Mouse (Mus musculus) heart, postnatal 25 days (tissue): ENCODE results near the gene Sf1. TPM values are rescaled to one million over a fixed set of nuclear protein-coding genes. Genes with fewer than 3 reads are reported as not detected.

Experiments
- DNase-seq: peaks from one replicate; pipeline ENCODE4 v3.0.0; 2022; ENCODE audit warnings: low spot score
- intact Hi-C: fragments of 180-260 bp; cut with DNase I; formaldehyde crosslinking; loops from one replicate; pipeline ENCODE4 v1.15.1; 2025
- total RNA-seq, 2 experiments: library from RNA; stranded (reverse); gene quantifications; 2 replicates each; pipeline ENCODE4 v1.2.3; 2021

The Sf1 gene
- total RNA-seq, 2 experiments from 2014 or later: 76.1 to 88.8 TPM

DNA sequence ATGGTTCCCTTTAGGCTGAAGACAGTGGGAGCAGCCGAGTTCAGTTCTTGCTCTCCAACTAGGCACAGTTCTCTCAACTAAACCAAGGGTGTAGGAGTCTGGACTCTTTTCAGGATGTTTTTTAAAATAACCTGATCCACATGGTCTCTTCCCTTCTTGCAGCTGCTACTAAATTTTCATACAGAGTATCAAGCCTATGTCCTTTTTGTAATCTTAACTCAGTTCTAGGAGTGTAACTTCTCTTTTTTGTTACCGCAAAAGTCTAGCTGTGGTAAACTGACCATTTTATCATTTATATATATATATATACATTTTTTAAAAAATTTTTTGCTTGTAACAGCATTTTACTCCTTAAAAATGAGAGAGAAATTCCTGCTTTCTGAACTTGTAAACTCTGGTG lies 6.7 kb downstream of the Sf1 start:
- no peak for DNase-seq
- intact Hi-C loops: no loop called here

DNA sequence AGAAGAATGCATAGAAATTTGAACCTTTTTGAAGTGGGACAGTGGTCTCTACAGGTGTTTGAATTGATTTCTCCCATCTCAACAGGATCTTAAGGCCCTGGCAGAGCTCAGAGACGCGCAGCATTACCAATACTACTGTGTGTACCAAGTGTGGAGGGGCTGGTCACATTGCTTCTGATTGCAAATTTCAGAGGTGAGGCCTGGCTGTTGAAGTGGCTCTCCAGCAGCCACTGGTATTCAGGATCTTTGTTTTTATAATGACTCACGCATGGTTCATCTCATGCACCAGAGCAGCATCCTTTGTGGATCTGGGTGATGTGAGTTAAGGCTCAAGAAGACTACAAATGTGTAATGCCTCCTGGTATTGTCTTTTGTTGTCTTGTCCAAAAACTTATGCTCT lies 8.9 kb downstream of the Sf1 start:
- intact Hi-C loops: loop anchor here (2.0 kb wide), 1 partner anchor 80 kb away; no protein-coding TSS in a partner anchor
- DNase-seq: no peak

DNA sequence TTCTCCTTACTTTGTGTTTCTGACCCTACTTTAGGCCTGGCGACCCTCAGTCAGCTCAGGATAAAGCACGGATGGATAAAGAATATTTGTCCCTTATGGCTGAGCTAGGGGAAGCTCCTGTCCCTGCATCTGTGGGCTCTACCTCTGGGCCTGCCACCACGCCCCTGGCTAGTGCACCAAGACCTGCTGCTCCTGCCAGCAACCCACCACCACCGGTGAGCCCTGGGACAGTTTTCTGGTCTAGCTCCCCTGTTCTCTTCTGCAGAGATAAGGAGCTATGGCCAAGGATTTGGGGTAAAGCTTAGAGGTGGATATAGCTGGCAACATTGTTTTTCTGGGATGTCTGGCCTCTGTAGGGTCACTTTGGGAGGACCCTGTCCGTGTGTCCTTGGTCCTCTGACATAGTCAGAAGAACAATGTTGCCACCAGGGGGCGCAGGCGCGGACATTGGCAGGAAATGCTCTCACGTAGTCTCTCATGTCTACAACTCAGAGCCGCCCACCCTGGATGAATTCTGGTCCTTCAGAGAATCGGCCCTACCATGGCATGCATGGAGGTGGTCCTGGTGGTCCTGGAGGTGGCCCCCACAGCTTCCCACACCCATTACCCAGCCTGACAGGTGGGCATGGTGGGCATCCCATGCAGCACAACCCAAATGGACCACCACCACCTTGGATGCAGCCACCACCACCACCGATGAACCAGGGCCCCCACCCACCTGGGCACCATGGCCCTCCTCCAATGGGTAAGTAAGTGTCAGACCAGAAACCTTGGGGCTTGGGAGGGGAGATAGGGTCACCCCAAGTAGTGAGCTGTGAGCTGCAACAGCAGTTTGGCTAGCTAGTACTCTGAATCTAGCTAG lies 10.3 kb downstream of the Sf1 start:
- peak; percentile 58 for DNase-seq

DNA sequence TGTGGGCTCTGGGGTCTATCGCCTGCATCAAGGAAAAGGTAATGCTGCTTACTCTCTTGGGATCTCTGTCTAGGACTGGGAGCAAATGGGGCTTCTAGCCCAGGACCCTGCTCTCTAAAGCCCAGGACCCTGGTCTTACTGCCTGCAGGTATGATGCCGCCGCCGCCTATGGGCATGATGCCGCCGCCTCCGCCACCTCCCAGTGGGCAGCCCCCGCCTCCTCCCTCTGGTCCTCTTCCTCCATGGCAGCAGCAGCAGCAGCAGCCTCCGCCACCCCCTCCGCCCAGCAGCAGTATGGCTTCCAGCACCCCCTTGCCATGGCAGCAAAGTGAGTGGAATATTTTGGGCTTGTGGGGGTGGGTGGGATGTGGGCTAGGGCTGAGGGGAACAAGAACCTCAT lies 11.1 kb downstream of the Sf1 start:
- no peak for DNase-seq
- intact Hi-C loops: loop anchor here (2.0 kb wide), 1 partner anchor 22 kb away; no protein-coding TSS in a partner anchor

More for the DNA sequence above, 10.3 kb downstream of the Sf1 start:
- intact Hi-C loops: loop anchor here (2.0 kb wide), 2 partner anchors 23 to 79 kb away; no protein-coding TSS in a partner anchor

DNA sequence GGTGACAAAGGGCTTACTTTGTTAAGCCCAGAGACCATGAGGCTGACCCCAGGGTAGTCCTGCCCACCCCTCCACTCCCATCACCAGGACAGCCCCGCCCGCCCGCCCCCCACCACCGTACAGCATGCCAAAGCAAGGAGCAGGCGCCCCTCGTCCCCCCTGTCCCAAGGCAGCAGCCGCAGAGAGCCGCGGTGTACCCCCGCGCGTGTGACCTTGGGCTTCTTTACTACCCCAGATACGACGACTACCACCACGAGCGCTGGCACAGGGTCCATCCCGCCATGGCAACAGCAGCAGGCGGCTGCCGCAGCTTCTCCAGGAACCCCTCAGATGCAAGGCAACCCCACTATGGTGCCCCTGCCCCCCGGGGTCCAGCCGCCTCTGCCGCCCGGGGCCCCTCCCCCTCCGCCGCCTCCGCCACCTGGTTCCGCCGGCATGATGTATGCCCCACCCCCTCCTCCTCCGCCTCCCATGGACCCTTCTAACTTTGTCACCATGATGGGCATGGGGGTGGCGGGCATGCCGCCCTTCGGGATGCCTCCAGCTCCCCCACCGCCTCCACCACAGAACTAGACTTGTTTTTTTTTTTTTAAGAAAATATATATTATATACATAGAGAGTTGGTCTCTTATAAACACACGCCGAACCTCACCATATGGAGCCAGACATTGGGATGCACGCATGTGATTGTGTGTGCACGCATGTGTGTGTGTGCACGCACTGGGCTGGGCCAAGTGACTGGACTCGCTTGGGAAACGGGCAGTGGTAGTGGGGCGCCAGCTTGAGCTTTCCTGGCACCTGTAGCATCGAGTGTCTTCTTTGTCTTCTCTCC lies 12.1 kb downstream of the Sf1 start:
- DNase-seq: no peak
- intact Hi-C loops: loop anchor here (2.0 kb wide), 1 partner anchor 21 kb away; no protein-coding TSS in a partner anchor

DNA sequence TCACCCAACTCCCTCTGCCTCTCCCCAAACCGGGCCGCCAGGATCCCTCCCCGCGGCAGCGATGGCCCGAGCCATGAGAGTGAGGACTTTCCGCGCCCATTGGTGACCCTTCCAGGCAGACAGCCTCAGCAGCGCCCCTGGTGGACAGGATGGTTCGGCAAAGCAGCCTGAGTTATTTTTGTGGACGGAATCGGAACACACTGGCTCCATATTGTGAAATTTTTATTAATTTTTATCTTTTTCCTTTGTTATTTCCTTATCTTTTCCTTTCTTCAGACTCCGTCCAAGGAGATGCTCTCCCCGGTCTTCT lies 12.7 kb downstream of the Sf1 start:
- no peak for DNase-seq
- intact Hi-C loops: no loop called here

DNA sequence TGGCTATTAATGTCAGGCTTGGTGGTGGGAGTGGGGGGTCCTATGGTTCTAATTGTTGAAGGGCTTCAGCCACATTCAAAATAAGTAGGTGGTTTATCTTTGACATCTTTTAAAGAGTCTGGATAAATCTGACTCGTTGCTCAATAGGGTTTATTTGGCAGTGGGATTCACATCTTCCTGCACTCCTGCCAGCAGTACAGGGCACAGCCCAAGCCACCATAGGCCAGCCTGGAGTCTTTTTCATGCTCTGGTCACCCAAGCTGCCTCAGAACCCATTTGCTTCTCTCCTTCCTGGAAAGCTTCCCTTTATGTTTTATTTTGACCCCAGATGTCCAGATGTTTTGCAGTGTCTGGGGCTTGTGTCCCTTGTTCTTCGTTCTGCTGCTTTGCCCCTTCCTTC lies 13.2 kb downstream of the Sf1 start:
- DNase-seq: no peak
- intact Hi-C loops: no loop called here

DNA sequence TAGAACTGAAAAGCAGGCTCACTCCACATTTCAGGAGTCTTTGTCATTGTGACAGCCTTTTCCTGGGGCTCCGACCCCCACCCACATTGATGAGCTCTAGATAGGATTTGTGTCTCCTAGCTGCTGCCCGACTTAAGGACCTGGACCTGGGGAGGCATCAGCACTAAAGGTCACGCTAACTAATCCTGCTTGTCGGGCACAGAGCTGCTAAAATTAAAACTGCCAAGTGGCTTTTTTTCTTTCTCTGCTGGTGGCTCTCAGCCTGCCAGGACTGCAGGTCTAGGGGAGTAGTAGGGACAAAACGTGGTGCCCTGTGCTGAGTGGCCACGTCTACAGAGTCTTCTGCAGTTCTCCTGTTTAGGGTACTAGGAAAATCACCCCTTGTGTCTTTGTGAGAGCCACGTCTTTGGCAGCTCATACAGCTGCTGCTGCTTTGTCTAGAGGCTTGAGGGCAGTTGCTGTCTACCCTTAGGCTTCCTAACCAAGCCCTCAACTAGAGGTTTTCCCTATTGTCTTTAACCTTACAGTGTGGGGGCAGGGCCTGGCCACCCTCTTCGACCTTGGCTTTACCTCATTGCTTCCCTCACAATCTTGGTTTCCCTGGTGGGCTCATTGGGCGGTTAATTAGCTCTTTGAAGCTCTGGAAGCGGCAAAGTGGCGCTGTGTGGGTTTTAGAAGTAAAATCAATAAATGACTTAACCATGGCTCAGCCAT lies 14.0 kb downstream of the Sf1 start:
- DNase-seq: no peak
- intact Hi-C loops: no loop called here

DNA sequence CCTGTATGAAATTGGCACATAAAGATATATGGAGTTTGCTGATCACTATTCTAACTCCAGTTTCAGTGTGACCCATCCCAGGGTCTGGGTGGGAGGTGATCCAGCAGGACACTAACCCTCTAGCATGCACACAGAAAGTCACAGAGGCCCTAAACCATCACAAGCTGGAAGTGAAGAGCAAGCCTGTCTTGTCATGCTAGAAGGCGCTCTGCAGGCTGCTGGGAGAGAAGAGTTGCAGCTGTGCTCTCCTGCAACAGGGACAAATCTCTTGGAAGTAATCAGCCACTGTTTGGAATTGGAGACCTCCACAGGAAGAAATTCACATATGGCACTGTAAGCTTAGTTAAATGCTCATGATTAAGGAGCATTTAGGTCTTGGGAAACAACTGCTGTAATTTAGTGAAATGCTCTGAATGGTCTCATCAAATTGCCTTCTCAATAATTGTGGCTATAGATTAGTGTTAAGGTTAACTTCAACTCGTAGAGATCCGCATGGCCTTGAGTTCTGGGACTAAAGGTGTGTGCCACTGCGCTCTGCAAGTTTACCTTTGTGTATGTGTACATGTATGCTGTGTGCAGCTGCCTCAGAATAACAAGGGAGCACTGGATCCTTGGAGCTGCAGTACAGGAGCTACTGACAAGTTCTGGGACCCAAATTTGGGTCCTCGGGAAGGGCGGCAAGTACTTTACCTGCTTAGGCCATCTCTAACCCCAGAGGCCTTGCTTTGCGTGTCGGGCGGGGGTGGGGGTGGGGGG lies 17.1 kb downstream of the Sf1 start:
- intact Hi-C loops: no loop called here
- DNase-seq: no peak

DNA sequence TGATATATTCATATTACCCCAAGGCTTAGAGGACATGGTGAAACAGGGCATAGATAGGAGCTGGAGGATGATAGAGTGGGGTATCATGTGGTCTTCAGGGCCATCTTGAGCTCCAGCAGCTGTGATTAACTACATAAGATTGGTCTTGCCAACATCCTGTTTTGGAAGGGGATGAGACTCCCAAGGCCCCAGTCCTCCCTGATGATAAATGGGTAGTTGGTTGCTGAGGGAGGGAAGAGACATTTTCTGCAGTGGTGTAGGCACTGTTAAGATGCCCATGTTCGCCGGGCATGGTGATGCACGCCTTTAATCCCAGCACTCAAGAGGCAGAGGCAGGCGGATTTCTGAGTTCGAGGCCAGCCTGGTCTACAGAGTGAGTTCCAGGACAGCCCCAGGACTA lies 17.7 kb downstream of the Sf1 start:
- intact Hi-C loops: no loop called here
- no peak for DNase-seq

DNA sequence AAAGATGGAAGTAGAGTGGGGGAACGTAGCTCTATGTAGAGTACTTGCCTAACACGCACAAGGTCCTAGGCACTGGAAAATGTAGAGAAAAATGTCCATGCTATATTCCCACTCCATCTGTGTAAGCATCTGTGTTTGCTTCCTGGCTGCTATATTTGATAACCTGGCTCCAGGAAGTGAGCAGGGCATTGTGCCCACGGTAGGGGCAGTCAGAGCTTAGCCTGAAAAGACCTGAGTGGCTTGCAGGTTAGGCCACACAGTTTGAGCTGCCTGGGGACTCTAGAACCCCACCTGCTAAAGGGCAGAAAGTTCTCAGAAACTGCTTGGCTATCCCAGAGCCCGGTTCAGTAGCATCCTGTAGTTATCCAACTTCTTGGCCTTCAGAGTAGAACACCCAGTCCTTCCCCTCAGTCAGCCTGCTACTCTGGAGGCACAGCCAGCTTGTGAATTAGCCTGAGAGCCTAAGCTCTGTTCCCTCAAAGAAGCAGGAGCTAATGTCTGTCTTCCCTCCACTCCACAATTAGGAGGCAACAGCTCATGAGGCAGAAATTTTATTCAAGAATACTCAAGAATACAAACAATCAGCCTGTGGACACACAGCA lies 18.9 kb downstream of the Sf1 start:
- intact Hi-C loops: no loop called here
- no peak for DNase-seq

DNA sequence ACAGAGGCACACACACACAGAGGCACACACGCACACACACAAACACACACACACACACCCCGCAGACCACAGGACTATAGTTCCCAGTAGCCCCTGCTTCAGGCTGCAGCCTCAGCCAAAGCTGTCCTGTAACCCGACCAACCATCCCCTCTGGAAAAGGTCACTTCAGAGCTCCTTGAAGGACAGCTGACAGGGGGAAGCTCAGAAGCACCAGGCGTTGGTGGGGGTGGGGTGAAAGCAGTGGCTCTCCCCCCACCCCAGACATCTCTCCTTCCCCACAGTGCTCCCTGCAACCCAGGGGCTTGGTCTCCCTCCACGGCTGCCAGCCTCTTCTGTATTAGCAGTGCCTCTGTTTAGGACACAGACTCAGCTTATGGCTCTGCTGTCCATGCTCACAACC lies 20.0 kb downstream of the Sf1 start:
- no peak for DNase-seq
- intact Hi-C loops: no loop called here

DNA sequence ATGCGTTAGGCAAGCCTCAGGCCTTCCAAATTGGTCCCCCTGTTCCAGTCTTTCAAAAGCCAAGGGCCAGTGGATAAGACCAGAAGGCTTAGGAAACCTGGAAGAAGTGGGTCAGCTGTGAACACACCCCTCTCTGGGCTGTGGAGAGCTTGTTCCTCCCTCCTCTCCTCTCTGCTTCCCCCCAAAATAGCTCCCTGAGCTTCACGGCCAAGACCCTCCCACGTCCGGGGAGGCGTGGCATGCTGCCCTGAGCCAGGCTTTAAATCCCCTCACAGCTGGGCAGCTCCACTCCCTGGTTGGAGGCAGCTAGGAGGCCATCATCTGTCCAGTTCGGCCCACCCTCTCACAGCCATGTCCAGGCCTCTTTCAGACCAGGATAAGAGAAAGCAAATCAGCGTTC lies 20.6 kb downstream of the Sf1 start, which contains the start of gene Pygm:
Pygm (plus strand) TSS at position 272 of the 400 bp plus-strand sequence.
- DNase-seq: peak; percentile 86
- intact Hi-C loops: no loop called here

DNA sequence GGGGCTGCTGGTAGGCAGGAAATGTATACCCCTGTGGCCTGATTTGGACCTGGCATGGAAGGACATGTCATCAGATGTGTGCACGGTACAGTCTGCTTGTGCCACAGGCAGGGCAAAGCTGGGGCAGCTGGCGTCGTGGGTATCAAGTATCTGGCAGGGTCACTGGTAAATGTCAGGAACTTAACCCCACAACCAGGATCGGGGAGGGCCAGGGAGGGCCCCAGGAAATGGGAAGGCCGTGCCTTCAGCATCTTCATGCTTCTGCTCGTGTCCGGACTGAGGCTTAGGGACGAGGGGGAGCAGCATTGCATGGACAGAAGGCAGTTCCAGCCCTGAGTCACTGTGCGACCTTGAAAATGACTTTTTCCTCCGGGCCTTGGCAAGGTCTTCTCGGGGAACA lies 21.5 kb downstream of the Sf1 start:
- DNase-seq: no peak
- intact Hi-C loops: no loop called here

DNA sequence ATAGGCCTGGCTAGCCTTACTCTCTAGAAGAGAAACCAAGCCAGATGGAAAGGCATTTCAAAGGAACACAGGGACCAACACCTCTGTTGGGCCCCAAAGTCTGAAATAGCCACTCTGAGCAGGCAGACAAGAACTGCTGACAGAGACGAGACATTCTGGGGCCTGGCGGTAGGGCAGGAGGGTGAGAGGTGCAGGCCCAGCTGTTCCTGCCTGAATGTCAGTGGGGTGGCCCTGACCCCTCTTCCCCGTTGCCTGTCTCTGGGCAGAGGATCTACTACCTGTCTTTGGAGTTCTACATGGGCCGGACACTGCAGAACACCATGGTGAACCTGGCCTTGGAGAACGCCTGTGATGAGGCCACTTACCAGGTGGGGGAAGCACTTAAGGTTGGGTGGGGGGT lies 21.9 kb downstream of the Sf1 start:
- DNase-seq: no peak
- intact Hi-C loops: no loop called here

DNA sequence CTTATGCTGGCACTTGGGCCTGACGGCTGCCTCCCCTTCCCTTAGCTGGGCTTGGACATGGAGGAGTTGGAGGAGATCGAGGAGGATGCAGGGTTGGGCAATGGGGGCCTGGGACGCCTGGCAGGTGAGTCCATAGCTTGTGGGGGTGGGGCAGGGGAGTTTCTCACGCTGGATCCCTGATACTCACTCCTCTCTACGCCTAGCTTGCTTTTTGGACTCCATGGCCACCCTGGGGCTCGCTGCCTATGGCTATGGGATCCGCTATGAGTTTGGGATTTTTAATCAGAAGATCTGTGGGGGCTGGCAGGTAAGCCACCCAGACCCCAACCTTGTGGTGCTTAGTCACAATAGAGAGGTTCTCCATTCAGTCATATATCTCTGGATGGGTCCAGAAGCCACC lies 22.3 kb downstream of the Sf1 start:
- DNase-seq: no peak
- intact Hi-C loops: no loop called here

DNA sequence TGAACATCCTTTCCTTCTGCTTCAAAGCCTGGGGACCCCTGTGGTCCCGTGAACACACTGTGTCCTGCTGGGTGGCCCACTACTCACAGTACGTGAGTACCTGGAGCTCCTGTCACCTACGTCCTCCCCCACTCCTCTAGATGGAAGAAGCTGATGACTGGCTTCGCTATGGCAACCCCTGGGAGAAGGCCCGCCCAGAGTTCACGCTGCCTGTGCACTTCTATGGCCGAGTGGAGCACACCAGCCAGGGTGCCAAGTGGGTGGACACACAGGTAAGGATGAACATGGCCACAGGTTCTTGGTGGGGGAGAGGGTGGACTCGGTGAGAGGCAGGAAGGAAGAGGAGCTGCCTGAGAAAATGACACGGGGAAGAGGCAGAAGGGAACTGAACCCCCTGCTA lies 22.7 kb downstream of the Sf1 start:
- DNase-seq: no peak
- intact Hi-C loops: no loop called here

DNA sequence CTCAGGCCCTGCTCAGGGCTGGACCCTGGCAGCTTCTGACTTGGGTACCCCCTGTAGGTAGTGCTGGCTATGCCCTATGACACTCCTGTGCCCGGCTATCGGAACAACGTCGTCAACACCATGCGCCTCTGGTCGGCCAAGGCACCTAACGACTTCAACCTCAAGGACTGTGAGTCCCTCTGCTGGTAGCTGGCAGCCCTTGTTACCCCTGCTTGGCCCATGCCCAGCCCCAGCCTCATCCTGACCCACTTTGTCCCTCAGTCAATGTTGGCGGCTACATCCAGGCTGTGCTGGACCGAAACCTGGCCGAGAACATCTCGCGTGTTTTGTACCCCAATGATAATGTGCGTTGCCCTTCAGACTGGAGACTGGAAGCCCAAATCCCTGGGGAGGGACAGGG lies 24.5 kb downstream of the Sf1 start:
- intact Hi-C loops: no loop called here
- DNase-seq: no peak

DNA sequence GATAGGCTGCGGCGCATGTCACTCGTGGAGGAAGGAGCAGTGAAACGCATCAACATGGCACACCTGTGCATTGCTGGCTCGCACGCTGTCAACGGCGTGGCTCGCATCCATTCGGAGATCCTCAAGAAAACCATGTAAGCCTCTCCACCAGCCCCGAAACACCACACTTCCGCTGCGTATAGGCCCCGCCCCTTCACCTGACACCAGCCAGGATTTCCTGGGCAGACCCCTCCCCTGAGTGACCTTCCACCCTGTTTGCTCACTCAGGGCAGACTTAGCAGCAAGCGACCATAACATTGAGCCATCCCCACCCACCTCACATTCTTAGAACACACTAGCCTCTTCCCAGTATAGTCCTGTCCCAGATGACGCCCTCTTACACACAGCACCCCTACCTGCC lies 26.3 kb downstream of the Sf1 start:
- intact Hi-C loops: no loop called here

More for the DNA sequence above, 26.3 kb downstream of the Sf1 start:
- DNase-seq: no peak
